Mouse (Mus musculus): ENCODE data around the gene Aspg. TPM values are rescaled to one million over a fixed set of nuclear protein-coding genes. Genes with fewer than 3 reads are reported as not detected.

Gene Aspg
- polyA plus RNA-seq, 2 experiments = 0.09 TPM; not detected in 1

GRCm38 (mm10) chr12:112096051-112096732 is 10.3 kb upstream of the Aspg start:
- no peaks in the 10 kb centered on the region for H3K27me3 ChIP-seq (ENCODE audit: control insufficient read depth, insufficient read depth, low read length)
- H3K4me2 ChIP-seq (ENCODE audit: low read depth) = no peak overlapping the region
- TF ChIP-seq CTCF (IDR thresholded peaks at IDR 0.05; ENCODE audit: low read depth) (no peak), EP300 (IDR thresholded peaks at IDR 0.05; ENCODE audit: low read depth) (no peak)
- no peak overlapping the region for H3K27ac ChIP-seq
- H3K9ac ChIP-seq (replicated peaks) = no peak overlapping the region
- no peaks in the 10 kb centered on the region for H3K4me1 ChIP-seq (replicated peaks; ENCODE audit: control insufficient read depth in 2 of 2, insufficient read depth in 2 of 2, low read length in 1 of 2)
- H3K4me3 ChIP-seq (ENCODE audit: insufficient read depth in 1 of 2, low read depth in 2 of 2, low read length in 2 of 2) = no peak overlapping the region
- 51% methylated on average over 13 of the region's 13 CpGs for WGBS (ENCODE audit: insufficient replicate concordance)
- H3K9me3 ChIP-seq (ENCODE audit: control insufficient read depth, low read length) = no peaks in the 10 kb centered on the region
- ATAC-seq (ENCODE audit: insufficient read depth) (no peak), DNase-seq (ENCODE audit: low read depth in 3 of 3, low spot score in 3 of 3) (no peak)
- no peaks in the 10 kb centered on the region for H3K36me3 ChIP-seq (replicated peaks; ENCODE audit: control insufficient read depth, insufficient read depth, low read depth)

GRCm38 (mm10) chr12:112096733-112097117 is 9.8 kb upstream of the Aspg start:
- H3K27ac ChIP-seq = no peak overlapping the region
- WGBS (ENCODE audit: insufficient replicate concordance) = 49% methylated on average over 8 of the region's 8 CpGs
- TF ChIP-seq CTCF (IDR thresholded peaks at IDR 0.05; ENCODE audit: low read depth) (no peak), EP300 (IDR thresholded peaks at IDR 0.05; ENCODE audit: low read depth) (no peak)
- DNase-seq (ENCODE audit: low read depth in 3 of 3, low spot score in 3 of 3) (no peak), ATAC-seq (ENCODE audit: insufficient read depth) (no peak)
- H3K9me3 ChIP-seq (ENCODE audit: control insufficient read depth, low read length) = no peaks in the 10 kb centered on the region
- H3K36me3 ChIP-seq (replicated peaks; ENCODE audit: control insufficient read depth, insufficient read depth, low read depth) = no peaks in the 10 kb centered on the region
- H3K4me1 ChIP-seq (replicated peaks; ENCODE audit: control insufficient read depth in 2 of 2, insufficient read depth in 2 of 2, low read length in 1 of 2) = no peaks in the 10 kb centered on the region
- no peaks in the 10 kb centered on the region for H3K27me3 ChIP-seq (ENCODE audit: control insufficient read depth, insufficient read depth, low read length)
- no peak overlapping the region for H3K4me3 ChIP-seq (ENCODE audit: insufficient read depth in 1 of 2, low read depth in 2 of 2, low read length in 2 of 2)
- H3K9ac ChIP-seq (replicated peaks) = no peak overlapping the region
- no peak overlapping the region for H3K4me2 ChIP-seq (ENCODE audit: low read depth)

GRCm38 (mm10) chr12:112100106-112100505 is 6.4 kb upstream of the Aspg start:
- H3K36me3 ChIP-seq (replicated peaks; ENCODE audit: control insufficient read depth, insufficient read depth, low read depth) = no peaks in the 10 kb centered on the region
- H3K27ac ChIP-seq = no peak overlapping the region
- no peak for ATAC-seq (ENCODE audit: insufficient read depth)
- TF ChIP-seq EP300 (IDR thresholded peaks at IDR 0.05; ENCODE audit: low read depth) = no peak
- TF ChIP-seq CTCF (IDR thresholded peaks at IDR 0.05; ENCODE audit: low read depth) = no peak
- H3K4me2 ChIP-seq (ENCODE audit: low read depth) = no peak overlapping the region
- no peak overlapping the region for H3K9ac ChIP-seq (replicated peaks)
- H3K27me3 ChIP-seq (ENCODE audit: control insufficient read depth, insufficient read depth, low read length) = no peaks in the 10 kb centered on the region
- H3K9me3 ChIP-seq (ENCODE audit: control insufficient read depth, low read length) = no peaks in the 10 kb centered on the region
- H3K4me1 ChIP-seq (replicated peaks; ENCODE audit: control insufficient read depth in 2 of 2, insufficient read depth in 2 of 2, low read length in 1 of 2) = peaks cover 0 to 3% of the 10 kb centered on the region in 2 experiments; a peak in 2 of 4 replicates
- no peak for DNase-seq (ENCODE audit: low read depth in 3 of 3, low spot score in 3 of 3)
- 44% methylated on average over 4 of the region's 4 CpGs for WGBS (ENCODE audit: insufficient replicate concordance)
- no peak overlapping the region for H3K4me3 ChIP-seq (ENCODE audit: insufficient read depth in 1 of 2, low read depth in 2 of 2, low read length in 2 of 2)

- 33% methylated on average over 4 of the region's 4 CpGs for WGBS (ENCODE audit: insufficient replicate concordance)
- Histone ChIP-seq H3K9me3 (ENCODE audit: control insufficient read depth, low read length) (no peaks in the 10 kb centered on the region), H3K4me3 (ENCODE audit: insufficient read depth in 1 of 2, low read depth in 2 of 2, low read length in 2 of 2) (no peak overlapping the region), H3K4me1 (replicated peaks; ENCODE audit: control insufficient read depth in 2 of 2, insufficient read depth in 2 of 2, low read length in 1 of 2) (peaks cover 0 to 3% of the 10 kb centered on the region in 2 experiments; a peak in 2 of 4 replicates), H3K36me3 (replicated peaks; ENCODE audit: control insufficient read depth, insufficient read depth, low read depth) (no peaks in the 10 kb centered on the region), H3K27me3 (ENCODE audit: control insufficient read depth, insufficient read depth, low read length) (no peaks in the 10 kb centered on the region), H3K9ac (replicated peaks) (no peak overlapping the region), H3K27ac (no peak overlapping the region), H3K4me2 (ENCODE audit: low read depth) (no peak overlapping the region)
- DNase-seq (ENCODE audit: low read depth in 3 of 3, low spot score in 3 of 3) = no peak
- ATAC-seq (ENCODE audit: insufficient read depth) = no peak
- no peak for TF ChIP-seq EP300 (IDR thresholded peaks at IDR 0.05; ENCODE audit: low read depth)
- TF ChIP-seq CTCF (IDR thresholded peaks at IDR 0.05; ENCODE audit: low read depth) = peak; percentile 30
These were observed 5.4 kb upstream of the Aspg start for GRCm38 (mm10) chr12:112101045-112101444.

- H3K4me2 ChIP-seq (ENCODE audit: low read depth) = no peak overlapping the region
- no peak overlapping the region for H3K27ac ChIP-seq
- no peak overlapping the region for H3K9ac ChIP-seq (replicated peaks)
- H3K9me3 ChIP-seq (ENCODE audit: control insufficient read depth, low read length) = no peaks in the 10 kb centered on the region
- H3K27me3 ChIP-seq (ENCODE audit: control insufficient read depth, insufficient read depth, low read length) = no peaks in the 10 kb centered on the region
- DNase-seq (ENCODE audit: low read depth in 3 of 3, low spot score in 3 of 3) = peak in 1 of 3 experiments; percentile 14
- 68% methylated on average over 5 of the region's 5 CpGs for WGBS (ENCODE audit: insufficient replicate concordance)
- TF ChIP-seq CTCF (IDR thresholded peaks at IDR 0.05; ENCODE audit: low read depth) = no peak
- no peak for TF ChIP-seq EP300 (IDR thresholded peaks at IDR 0.05; ENCODE audit: low read depth)
- peaks cover 0 to 3% of the 10 kb centered on the region in 2 experiments; a peak in 2 of 4 replicates for H3K4me1 ChIP-seq (replicated peaks; ENCODE audit: control insufficient read depth in 2 of 2, insufficient read depth in 2 of 2, low read length in 1 of 2)
- peak; percentile 37; the same call in 1 of the 2 replicates for ATAC-seq (ENCODE audit: insufficient read depth)
- no peak overlapping the region for H3K4me3 ChIP-seq (ENCODE audit: insufficient read depth in 1 of 2, low read depth in 2 of 2, low read length in 2 of 2)
- H3K36me3 ChIP-seq (replicated peaks; ENCODE audit: control insufficient read depth, insufficient read depth, low read depth) = no peaks in the 10 kb centered on the region
These were observed 3.3 kb upstream of the Aspg start for GRCm38 (mm10) chr12:112103179-112103578.
